Mouse (Mus musculus) bone marrow macrophage, adult 2 months (primary cell): Measurements from ENCODE around the gene Gabpb2. TPM values are rescaled to one million over a fixed set of nuclear protein-coding genes. Genes with fewer than 3 reads are reported as not detected.
A peak's percentile ranks its signal among the peaks of the same experiment; 100 is the strongest.

ENCODE experiments used
- H3K27ac ChIP-seq: 2 replicates; pipeline ENCODE4 v1.5.1; 2012; ENCODE audit warnings: low read depth, low read length; ENCODE audit not compliant: insufficient read depth
- H3K4me1 ChIP-seq: 2 replicates; pipeline ENCODE4 v1.6.1; 2012; ENCODE audit warnings: low read length; ENCODE audit not compliant: control insufficient read depth, insufficient read depth
- H3K4me3 ChIP-seq: 2 replicates; pipeline ENCODE4 v1.5.1; 2012; ENCODE audit warnings: mild to moderate bottlenecking, low read length, moderate library complexity; ENCODE audit not compliant: insufficient read depth
- CTCF ChIP-seq: IDR thresholded peaks from 2 replicates; pipeline ENCODE4 v1.5.1; 2012; ENCODE audit warnings: low read depth, mild to moderate bottlenecking, low read length, moderate library complexity
- POLR2A ChIP-seq: IDR thresholded peaks from 2 replicates; pipeline ENCODE4 v1.6.1; 2012; ENCODE audit warnings: mild to moderate bottlenecking, low read depth, low read length, borderline replicate concordance
- polyA plus RNA-seq: library from polyadenylated mRNA; stranded (reverse); fragments of >200 nt; gene quantifications from 2 replicates; pipeline ENCODE4 v1.2.4, GENCODE M21; 2012; ENCODE audit not compliant: missing spikeins, insufficient read depth, insufficient read length

Gene Gabpb2
- polyA plus RNA-seq, 1 experiment = 38.8 TPM

DNA sequence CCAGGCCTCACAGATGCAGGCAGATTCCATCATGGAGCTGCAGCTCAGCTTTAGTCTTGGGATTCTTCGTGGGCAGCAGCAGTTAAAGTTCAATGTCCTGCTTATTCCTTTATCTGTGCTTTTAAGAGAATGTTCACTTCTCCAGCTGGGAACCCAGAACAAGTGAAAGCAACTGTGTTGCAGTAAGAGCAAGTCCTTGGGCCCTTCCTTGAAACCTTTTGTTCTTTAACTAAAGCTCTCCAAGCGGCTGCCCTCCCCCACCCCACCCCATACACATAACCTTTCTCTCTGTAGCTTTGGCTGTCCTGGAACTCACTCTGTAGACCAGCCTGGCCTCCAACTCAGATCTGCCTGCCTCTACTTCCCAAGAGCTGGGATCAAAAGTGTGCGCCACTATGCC, 41.2 kb downstream of the Gabpb2 start:
- H3K4me3 ChIP-seq = no peak overlapping the region
- no peak overlapping the region for H3K27ac ChIP-seq
- H3K4me1 ChIP-seq = no peaks in the 10 kb centered on the region
- TF ChIP-seq CTCF (no peak), POLR2A (no peak)

DNA sequence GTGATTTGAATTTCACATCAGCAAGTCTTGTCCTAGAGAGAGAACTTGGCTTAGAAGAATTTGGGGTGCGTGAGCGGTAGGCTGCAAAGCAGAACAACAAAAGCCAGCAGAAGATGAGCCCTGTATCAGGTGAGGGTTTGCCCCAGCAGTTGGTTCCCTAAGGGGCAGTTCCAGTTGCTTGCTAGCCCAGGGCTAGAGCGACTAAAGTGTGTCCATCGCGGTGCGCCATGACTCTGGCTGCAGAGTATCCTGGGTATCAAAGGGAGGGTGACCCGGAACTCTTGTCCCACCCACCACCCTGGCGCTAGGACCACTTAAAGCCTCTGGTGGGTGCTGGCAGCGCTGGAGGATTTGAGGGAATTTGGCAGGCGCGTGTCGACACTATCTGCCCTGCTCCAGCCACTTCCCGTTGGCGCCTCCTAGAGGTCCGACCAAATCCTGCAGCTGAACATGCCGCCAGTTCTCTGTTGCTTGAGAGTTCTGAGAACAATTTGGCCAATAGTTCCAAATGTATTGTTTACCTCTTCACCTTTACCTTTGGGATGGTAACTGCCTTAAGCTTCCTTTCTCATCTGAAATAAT, 43.6 kb downstream of the Gabpb2 start:
- H3K4me1 ChIP-seq = no peaks in the 10 kb centered on the region
- TF ChIP-seq CTCF = no peak
- peak overlapping the region; percentile 41 for H3K4me3 ChIP-seq
- H3K27ac ChIP-seq = no peak overlapping the region

DNA sequence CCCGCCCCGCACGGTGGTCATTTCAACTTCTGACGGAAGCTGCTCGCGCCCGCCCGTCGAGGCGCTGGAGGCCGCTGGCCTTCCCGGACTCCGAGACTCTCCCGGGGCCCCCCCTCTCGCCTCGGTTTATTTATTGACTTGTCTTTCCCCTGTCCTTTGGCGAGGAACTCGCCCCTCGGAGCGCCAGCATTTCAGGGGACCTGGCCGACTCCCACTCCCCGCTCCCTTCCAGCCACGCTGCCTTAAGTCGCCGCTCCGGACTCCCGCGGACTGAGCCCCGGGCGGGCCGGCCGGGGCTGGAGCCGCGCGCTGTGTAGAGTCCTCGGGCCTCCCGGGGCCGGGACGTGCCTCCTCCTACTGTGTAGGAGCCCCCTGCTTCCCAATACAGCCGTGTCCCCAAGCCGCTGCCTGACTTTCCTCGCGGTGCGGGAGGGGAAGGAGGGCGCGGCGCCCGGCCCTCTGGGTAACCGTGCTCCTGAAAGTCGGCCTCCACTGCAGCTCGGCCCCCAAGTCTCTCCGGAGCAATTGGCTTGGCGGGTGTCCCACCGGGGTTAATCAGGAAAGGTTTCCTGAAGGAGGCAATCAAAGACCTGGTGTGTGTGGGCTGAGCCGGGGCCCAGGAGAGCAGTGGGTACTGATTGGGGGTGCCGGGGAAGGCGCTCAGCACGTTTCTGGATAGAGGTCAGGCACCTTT, 44.3 kb downstream of the Gabpb2 start:
- no peak overlapping the region for H3K27ac ChIP-seq
- TF ChIP-seq POLR2A (no peak), CTCF (no peak)
- H3K4me1 ChIP-seq = no peaks in the 10 kb centered on the region
- H3K4me3 ChIP-seq = peak overlapping the region; percentile 41

DNA sequence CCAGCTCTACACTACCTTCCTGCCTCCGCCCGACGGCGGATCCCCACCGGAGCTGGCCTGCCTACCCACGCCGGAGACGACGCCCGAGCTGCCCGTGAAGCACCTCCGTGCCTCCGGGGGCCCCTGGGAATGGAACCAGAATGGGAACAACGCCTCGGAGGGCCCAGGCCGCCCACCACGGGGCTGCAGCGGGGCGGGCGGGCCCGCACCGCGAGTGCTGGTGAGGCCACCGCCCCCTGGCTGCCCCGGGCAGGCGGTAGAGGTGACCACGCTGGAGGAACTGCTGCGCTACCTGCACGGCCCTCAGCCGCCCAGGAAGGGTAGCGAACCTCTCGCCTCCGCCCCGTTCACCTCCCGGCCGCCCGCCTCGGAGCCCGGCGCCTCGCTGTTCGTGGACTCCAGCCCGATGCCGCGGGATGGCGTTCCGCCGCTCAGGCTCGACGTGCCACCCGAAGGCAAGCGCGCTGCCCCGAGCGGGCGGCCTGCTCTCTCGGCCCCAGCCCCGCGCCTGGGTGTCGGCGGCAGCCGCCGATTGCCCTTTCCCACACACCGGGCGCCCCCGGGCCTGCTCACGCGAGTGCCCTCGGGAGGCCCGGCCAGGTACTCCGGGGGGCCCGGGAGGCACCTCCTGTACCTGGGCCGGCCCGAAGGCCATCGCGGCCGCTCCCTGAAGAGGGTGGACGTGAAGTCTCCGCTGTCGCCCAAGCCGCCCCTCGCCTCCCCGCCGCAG, 45.0 kb downstream of the Gabpb2 start:
- Histone ChIP-seq H3K4me3 (no peak overlapping the region), H3K27ac (no peak overlapping the region), H3K4me1 (no peaks in the 10 kb centered on the region)
- TF ChIP-seq POLR2A = no peak

DNA sequence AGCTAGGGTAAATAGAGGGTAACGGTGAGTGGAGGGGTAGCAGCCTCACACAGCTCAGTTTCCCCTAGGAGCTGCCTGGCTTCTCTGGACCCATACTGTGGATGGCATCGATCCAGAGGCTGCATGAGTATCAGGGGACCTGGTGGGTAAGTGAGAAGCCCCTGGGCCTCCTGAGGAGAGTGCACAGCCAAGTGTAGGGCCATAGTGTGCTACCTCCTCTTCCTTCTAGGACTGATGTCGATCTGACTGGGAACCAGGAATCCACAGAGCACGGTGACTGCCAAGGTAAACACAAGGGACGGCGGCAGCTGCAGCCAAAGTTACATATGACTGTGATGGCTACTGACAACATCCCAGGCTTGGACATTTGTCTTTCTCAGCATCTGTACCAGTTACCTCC, 46.6 kb downstream of the Gabpb2 start:
- TF ChIP-seq POLR2A (no peak), CTCF (no peak)
- H3K4me3 ChIP-seq = no peak overlapping the region
- H3K27ac ChIP-seq = no peak overlapping the region
- no peaks in the 10 kb centered on the region for H3K4me1 ChIP-seq

DNA sequence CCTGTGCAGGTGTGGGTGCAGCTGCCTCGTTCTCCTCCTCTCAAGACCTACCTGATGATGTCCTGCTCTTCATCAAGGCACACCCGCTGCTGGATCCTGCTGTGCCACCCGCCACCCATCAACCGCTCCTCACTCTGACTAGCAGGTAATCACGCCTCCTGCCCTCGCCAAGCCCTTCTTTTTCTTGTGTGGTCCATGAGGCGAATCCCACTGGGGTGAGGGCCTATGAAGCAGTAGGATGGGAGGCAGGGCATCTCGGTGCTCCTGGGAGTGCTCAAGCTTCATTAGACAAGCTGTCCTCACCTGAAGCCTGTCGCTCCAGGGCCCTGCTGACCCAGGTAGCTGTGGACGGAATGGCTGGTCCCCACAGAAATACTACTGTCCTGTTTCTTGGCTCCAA, 47.7 kb downstream of the Gabpb2 start:
- TF ChIP-seq CTCF = no peak
- no peak for TF ChIP-seq POLR2A
- H3K4me1 ChIP-seq = no peaks in the 10 kb centered on the region
- no peak overlapping the region for H3K27ac ChIP-seq
- no peak overlapping the region for H3K4me3 ChIP-seq

DNA sequence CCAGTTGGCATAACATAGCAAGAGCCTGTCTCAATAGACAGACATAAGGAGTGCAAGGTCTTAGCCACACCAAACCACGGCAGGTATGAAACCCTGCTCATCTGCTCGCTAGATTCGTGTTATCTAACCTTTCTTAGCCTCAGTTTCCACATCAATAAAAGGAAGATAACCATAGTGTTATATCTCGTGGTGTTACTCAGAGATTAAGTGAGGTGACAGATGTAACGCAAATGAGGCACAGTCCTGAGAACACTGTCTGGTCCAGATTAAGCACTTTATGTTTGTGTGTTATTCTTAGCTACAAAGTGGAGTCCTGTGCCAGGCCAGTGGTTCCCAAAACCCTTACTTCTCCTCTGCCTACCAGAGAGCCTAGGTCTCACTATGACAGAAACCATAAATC, 52.9 kb downstream of the Gabpb2 start:
- Histone ChIP-seq H3K4me3 (no peak overlapping the region), H3K27ac (no peak overlapping the region), H3K4me1 (peaks cover 3% of the 10 kb centered on the region; the same call in 1 of the 2 replicates)
- no peak for TF ChIP-seq CTCF
- no peak for TF ChIP-seq POLR2A

DNA sequence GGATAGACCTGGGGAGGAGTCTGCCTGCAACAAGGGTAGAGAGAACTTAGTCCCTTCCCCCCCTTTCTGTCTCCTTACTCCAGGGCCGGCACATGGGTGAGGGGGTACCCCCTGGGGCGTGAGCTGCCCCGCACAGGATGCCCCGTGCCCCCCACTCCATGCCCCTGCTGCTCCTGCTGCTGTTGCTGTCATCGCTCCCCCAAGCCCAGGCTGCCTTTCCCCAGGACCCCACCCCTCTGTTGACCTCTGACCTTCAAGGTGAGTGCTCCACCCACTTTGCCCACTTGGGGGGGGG, 53.5 kb downstream of the Gabpb2 start:
- TF ChIP-seq POLR2A = no peak
- TF ChIP-seq CTCF = no peak
- Histone ChIP-seq H3K4me1 (peaks cover 6% of the 10 kb centered on the region; the same call in 1 of the 2 replicates), H3K4me3 (no peak overlapping the region), H3K27ac (no peak overlapping the region)

DNA sequence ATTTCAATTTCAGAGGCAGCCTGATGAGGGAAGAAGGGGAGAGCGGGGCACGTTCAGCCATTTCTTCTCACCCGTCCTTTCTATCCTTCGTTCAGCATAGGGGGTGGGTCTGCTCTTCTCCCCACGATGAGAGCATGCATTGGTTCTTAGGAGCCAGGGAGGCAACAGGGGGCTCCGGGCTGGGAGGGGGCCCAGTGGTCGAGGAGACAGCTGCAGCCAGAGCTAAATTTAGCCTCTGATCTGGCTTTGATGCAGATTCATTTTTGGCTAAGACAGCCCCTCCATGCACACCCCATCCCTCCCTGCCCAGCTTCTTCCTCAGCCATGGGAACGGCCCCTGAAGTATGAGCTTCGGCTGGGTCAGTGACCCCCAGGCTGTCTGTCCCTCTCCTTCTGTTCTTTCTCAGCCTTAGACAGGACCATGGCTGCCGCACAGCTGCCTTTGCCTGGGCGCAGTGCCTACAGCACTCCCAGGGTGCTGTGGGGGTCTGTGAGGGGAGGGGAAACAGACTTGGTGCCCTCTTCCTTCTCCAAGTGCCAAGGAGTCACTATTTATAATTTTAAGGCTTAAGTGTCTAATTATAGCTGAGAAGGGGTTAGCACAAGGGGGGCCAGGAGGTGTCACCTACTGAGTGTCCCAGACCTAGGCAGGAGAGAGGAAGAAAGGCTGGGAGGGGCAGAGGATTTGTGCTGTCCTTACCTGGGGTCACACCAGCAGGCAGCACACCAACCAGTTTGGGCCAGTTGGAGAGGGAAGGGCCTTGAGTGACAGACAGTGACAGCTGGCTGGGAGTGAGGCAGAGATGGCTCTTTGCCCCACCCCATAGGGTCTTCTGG, 54.1 kb downstream of the Gabpb2 start:
- peaks cover 6% of the 10 kb centered on the region; the same call in 1 of the 2 replicates for H3K4me1 ChIP-seq

DNA sequence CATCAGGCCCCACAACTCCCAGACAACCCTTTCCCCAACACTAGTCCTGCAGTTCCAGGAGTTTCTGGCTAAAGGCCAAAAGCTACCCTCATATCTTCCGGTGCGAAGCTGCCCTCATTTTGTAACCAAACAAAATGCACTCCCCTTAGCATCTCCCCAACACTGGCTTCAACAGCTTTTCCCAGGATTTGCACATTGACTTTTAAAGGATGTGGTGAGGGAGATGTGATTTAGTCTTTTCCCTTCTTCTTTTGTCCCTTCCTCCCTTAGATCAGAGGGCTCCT, 55.4 kb downstream of the Gabpb2 start:
- TF ChIP-seq CTCF (no peak), POLR2A (no peak)
- Histone ChIP-seq H3K27ac (no peak overlapping the region), H3K4me3 (no peak overlapping the region), H3K4me1 (peaks cover 6% of the 10 kb centered on the region; the same call in 1 of the 2 replicates)

More for the DNA sequence above, 54.1 kb downstream of the Gabpb2 start:
- H3K27ac ChIP-seq = no peak overlapping the region
- no peak overlapping the region for H3K4me3 ChIP-seq
- no peak for TF ChIP-seq CTCF
- no peak for TF ChIP-seq POLR2A
